Mouse (Mus musculus) ES-E14 (cell line): Measurements from ENCODE around the gene Rsf1. TPM values are rescaled to one million over a fixed set of nuclear protein-coding genes. Genes with fewer than 3 reads are reported as not detected.

Experiments
- DNase-seq: peaks from one replicate; pipeline ENCODE4 v3.0.0-alpha.2; 2013; ENCODE audit warnings: low read depth, low spot score
- H3K27ac ChIP-seq: 2 replicates; pipeline ENCODE4 v1.5.1; 2012; ENCODE audit warnings: low read depth, mild to moderate bottlenecking, low read length, moderate library complexity, mixed read lengths; ENCODE audit not compliant: poor library complexity, insufficient read depth, severe bottlenecking
- H3K36me3 ChIP-seq: 2 replicates; pipeline ENCODE4 v1.6.1; 2012; ENCODE audit warnings: mild to moderate bottlenecking, low read length, moderate library complexity, mixed read lengths; ENCODE audit not compliant: control insufficient read depth, poor library complexity, insufficient read depth, severe bottlenecking
- H3K4me1 ChIP-seq, 2 experiments: fragments of 150-350 bp in 1 of 2; sonication (generic) in 1 of 2; 2 replicates each; pipeline ENCODE4 v1.6.1; 2012; ENCODE audit warnings: low read length in 2 of 2, mild to moderate bottlenecking in 1 of 2, mixed read lengths in 1 of 2; ENCODE audit not compliant: control insufficient read depth in 2 of 2, insufficient read depth in 2 of 2, poor library complexity in 1 of 2
- H3K4me3 ChIP-seq, 2 experiments: fragments of 150-350 bp in 1 of 2; sonication (generic) in 1 of 2; 2 replicates each; pipeline ENCODE4 v1.5.1; 2012; ENCODE audit warnings: low read length in 2 of 2, low read depth in 1 of 2, mild to moderate bottlenecking in 1 of 2, mixed read lengths in 1 of 2; ENCODE audit not compliant: insufficient read depth in 1 of 2, poor library complexity in 1 of 2, severe bottlenecking in 1 of 2
- H3K9ac ChIP-seq: 2 replicates; pipeline ENCODE4 v1.6.1; 2012; ENCODE audit warnings: low read depth, mild to moderate bottlenecking, low read length, mixed read lengths; ENCODE audit not compliant: poor library complexity, insufficient read depth, severe bottlenecking
- H3K9me3 ChIP-seq: fragments of 150-350 bp; sonication (generic); 2 replicates; pipeline ENCODE4 v1.6.1; 2012; ENCODE audit warnings: low read depth, mild to moderate bottlenecking, low read length; ENCODE audit not compliant: control insufficient read depth, insufficient read depth
- CHD2 ChIP-seq: IDR thresholded peaks from 2 replicates; pipeline ENCODE4 v1.6.1; 2014; ENCODE audit warnings: mild to moderate bottlenecking, low read depth, low read length, inconsistent platforms
- HCFC1 ChIP-seq: IDR thresholded peaks from 2 replicates; pipeline ENCODE4 v1.6.1; 2012; ENCODE audit warnings: low read length, inconsistent platforms, borderline replicate concordance; ENCODE audit not compliant: insufficient read depth
- MAFK ChIP-seq: IDR thresholded peaks from 2 replicates; pipeline ENCODE4 v1.6.1; 2014; ENCODE audit warnings: mild to moderate bottlenecking, low read depth, low read length, inconsistent platforms; ENCODE audit not compliant: insufficient read depth
- ZC3H11A ChIP-seq: IDR thresholded peaks from 2 replicates; pipeline ENCODE4 v1.6.1; 2012; ENCODE audit warnings: low read depth, mild to moderate bottlenecking, inconsistent platforms, low read length, borderline replicate concordance
- ZNF384 ChIP-seq: IDR thresholded peaks from 2 replicates; pipeline ENCODE4 v1.6.1; 2012; ENCODE audit warnings: low read depth, low read length, inconsistent platforms
- in situ Hi-C, 2 experiments: fragments of 600-800 bp; cut with MboI; formaldehyde crosslinking; loops; one replicate each; pipeline ENCODE4 v1.15.1; 2025; ENCODE audit warnings: low sequenced_read_pairs in 2 of 2, inconsistent platforms in 1 of 2; ENCODE audit not compliant: unreplicated experiment in 2 of 2
- total RNA-seq: library from RNA; depleted of rRNA; stranded (reverse); fragments of 300-350 nt; gene quantifications from 2 replicates; pipeline ENCODE4 v1.2.3, GENCODE M21; 2012

Gene Rsf1
- total RNA-seq, 1 experiment, result 27.0 TPM

DNA sequence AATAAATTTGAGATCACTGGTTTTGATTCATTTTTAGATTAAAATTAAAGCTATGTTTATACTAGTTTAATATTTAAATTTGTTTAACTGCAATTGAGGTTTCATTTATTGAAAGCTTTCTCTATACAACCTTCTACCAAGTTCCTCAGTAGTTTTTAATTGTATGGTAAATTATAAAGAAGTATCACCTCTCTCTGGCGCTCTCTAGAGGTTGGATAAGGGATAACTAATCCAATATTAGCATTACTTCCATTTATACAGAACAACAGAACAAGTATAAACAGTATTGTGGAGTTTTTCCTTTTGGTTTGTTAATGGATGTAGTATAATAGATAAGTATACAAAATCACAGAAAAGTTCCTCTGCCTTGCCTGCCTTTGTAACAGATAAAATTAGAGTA, 99.5 kb downstream of the Rsf1 start:
- no peaks in the 10 kb centered on the region for H3K4me1 ChIP-seq
- no peak overlapping the region for H3K4me3 ChIP-seq
- H3K9ac ChIP-seq, result no peak overlapping the region
- TF ChIP-seq HCFC1 (no peak), MAFK (no peak), ZNF384 (no peak), CHD2 (no peak)
- no peak for DNase-seq
- peaks cover 17% of the 10 kb centered on the region for H3K36me3 ChIP-seq
- H3K9me3 ChIP-seq, result no peaks in the 10 kb centered on the region
- H3K27ac ChIP-seq, result no peak overlapping the region
- in situ Hi-C loops, result no loop called here

- Histone ChIP-seq H3K4me1 (no peaks in the 10 kb centered on the region), H3K36me3 (peaks cover 8% of the 10 kb centered on the region), H3K27ac (no peak overlapping the region), H3K9me3 (no peaks in the 10 kb centered on the region), H3K4me3 (no peak overlapping the region), H3K9ac (no peak overlapping the region)
- in situ Hi-C loops, result no loop called here
- TF ChIP-seq MAFK (no peak), CHD2 (no peak), ZC3H11A (no peak), ZNF384 (no peak), HCFC1 (no peak)
- DNase-seq, result no peak
Observed at GRCm38 (mm10) chr7:97687831-97688230, 108.1 kb downstream of the Rsf1 start.

DNA sequence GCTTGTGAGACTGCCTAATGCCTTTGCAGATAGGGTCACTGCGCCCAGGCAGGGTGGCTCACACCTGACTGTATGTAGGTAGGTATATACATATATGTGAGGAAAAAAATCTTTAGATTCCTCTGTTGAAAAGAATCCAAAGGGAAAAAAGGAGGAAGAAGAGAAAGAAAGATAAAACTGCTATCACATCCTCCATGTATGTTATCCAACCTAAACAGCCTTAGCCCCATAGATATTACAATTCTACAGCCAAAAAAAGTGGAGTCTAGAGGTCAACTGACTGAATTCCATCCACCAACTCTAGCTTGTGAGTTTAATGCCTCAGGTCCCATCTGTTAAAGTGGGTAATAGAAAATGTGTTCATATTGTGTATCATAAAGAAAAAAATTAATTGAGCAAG, 115.8 kb downstream of the Rsf1 start:
- no peak for TF ChIP-seq HCFC1
- no peak for TF ChIP-seq MAFK
- TF ChIP-seq CHD2, result no peak
- TF ChIP-seq ZNF384, result no peak
- no peak for TF ChIP-seq ZC3H11A
- Histone ChIP-seq H3K36me3 (no peaks in the 10 kb centered on the region; the same call in 1 of the 2 replicates), H3K27ac (no peak overlapping the region), H3K4me1 (no peaks in the 10 kb centered on the region; a peak in 1 of 4 replicates), H3K9me3 (no peaks in the 10 kb centered on the region), H3K9ac (peak overlapping the region; percentile 84; the same call in 1 of the 2 replicates), H3K4me3 (no peak overlapping the region)
- no peak for DNase-seq
- in situ Hi-C loops, result no loop called here

- H3K27ac ChIP-seq, result peak overlapping the region; percentile 58
Observed at GRCm38 (mm10) chr7:97696133-97696505, 116.4 kb downstream of the Rsf1 start.

More at GRCm38 (mm10) chr7:97696133-97696505, 116.4 kb downstream of the Rsf1 start:
- in situ Hi-C loops, result no loop called here
- no peaks in the 10 kb centered on the region; the same call in 1 of the 2 replicates for H3K36me3 ChIP-seq
- H3K4me1 ChIP-seq, result peaks cover 0 to 2% of the 10 kb centered on the region in 2 experiments; a peak in 2 of 4 replicates
- no peak for TF ChIP-seq CHD2
- no peak for TF ChIP-seq ZC3H11A
- TF ChIP-seq HCFC1, result no peak
- no peak for TF ChIP-seq ZNF384
- no peak for TF ChIP-seq MAFK
- peak overlapping the region; percentile 84 for H3K9ac ChIP-seq
- peak overlapping the region; percentile 76 to 95 for H3K4me3 ChIP-seq
- no peak for DNase-seq
- no peaks in the 10 kb centered on the region for H3K9me3 ChIP-seq
